Mouse (Mus musculus) CH12.LX (cell line): Measurements from ENCODE around the gene Lef1. TPM values are rescaled to one million over a fixed set of nuclear protein-coding genes. Genes with fewer than 3 reads are reported as not detected.

ENCODE experiments used
- DNase-seq: peaks from one replicate; pipeline ENCODE4 v3.0.0-alpha.2; 2013; ENCODE audit errors: extremely low read depth
- H3K27ac ChIP-seq: 2 replicates; pipeline ENCODE4 v1.5.1; 2012; ENCODE audit warnings: low read depth, mild to moderate bottlenecking, control low read depth, moderate library complexity; ENCODE audit not compliant: insufficient read depth
- H3K27me3 ChIP-seq: replicated peaks from 2 replicates; pipeline ENCODE3; 2012; ENCODE audit warnings: inconsistent platforms
- H3K36me3 ChIP-seq, 2 experiments: replicated peaks in 1 of 2; 2 replicates each; pipeline versions ENCODE3 to v1.6.1; 2012; ENCODE audit warnings: inconsistent platforms in 1 of 2, low read length in 1 of 2, mild to moderate bottlenecking in 1 of 2, mixed read lengths in 1 of 2, moderate library complexity in 1 of 2; ENCODE audit not compliant: control insufficient read depth in 1 of 2, insufficient read depth in 1 of 2
- H3K4me1 ChIP-seq, 2 experiments: 2 replicates each; pipeline ENCODE4 v1.6.1; 2012; ENCODE audit warnings: inconsistent platforms in 1 of 2, moderate library complexity in 1 of 2; ENCODE audit not compliant: insufficient read depth in 2 of 2, control insufficient read depth in 1 of 2
- H3K4me2 ChIP-seq: 2 replicates; pipeline ENCODE4 v1.6.1; 2012; ENCODE audit warnings: low read depth, mild to moderate bottlenecking, control low read depth; ENCODE audit not compliant: poor library complexity, insufficient read depth, severe bottlenecking
- H3K4me3 ChIP-seq, 3 experiments: fragments of 150-350 bp in 1 of 3; sonication (generic) in 1 of 3; replicated peaks in 1 of 3; 2 replicates each; pipeline versions ENCODE3 to v1.5.1; 2011 to 2012; ENCODE audit warnings: low read depth in 2 of 3, low read length in 2 of 3, mild to moderate bottlenecking in 2 of 3, moderate library complexity in 2 of 3, control low read depth in 1 of 3, improper control_type of control experiment in 1 of 3, inconsistent platforms in 1 of 3, mixed read lengths in 1 of 3; ENCODE audit not compliant: poor library complexity in 1 of 3
- H3K79me2 ChIP-seq: replicated peaks from 2 replicates; pipeline ENCODE4 v1.6.1; 2012; ENCODE audit warnings: mild to moderate bottlenecking, moderate library complexity; ENCODE audit not compliant: control insufficient read depth, poor library complexity, insufficient read depth, severe bottlenecking; ENCODE audit errors: extremely low read depth
- H3K9ac ChIP-seq: 2 replicates; pipeline ENCODE4 v1.6.1; 2012; ENCODE audit warnings: low read depth, mild to moderate bottlenecking, control low read depth, moderate library complexity; ENCODE audit not compliant: insufficient read depth
- H3K9me3 ChIP-seq: replicated peaks from 2 replicates; pipeline ENCODE3; 2012; ENCODE audit warnings: low read length, inconsistent platforms, mixed read lengths
- CTCF ChIP-seq, 2 experiments: IDR thresholded peaks in 1 of 2; conservative IDR thresholded peaks in 1 of 2; 2 replicates each; pipeline ENCODE4 v1.5.1; 2011 to 2012; ENCODE audit warnings: low read depth in 2 of 2, low read length in 2 of 2, improper control_type of control experiment in 1 of 2, inconsistent platforms in 1 of 2, mild to moderate bottlenecking in 1 of 2, moderate library complexity in 1 of 2
- EP300 ChIP-seq: IDR thresholded peaks from 2 replicates; pipeline ENCODE4 v1.6.1; 2011; ENCODE audit warnings: low read length, improper control_type of control experiment
- GABPA ChIP-seq: IDR thresholded peaks from 2 replicates; pipeline ENCODE4 v1.6.1; 2012; ENCODE audit warnings: low read depth, low read length, improper control_type of control experiment, inconsistent platforms; ENCODE audit not compliant: insufficient replicate concordance
- JUND ChIP-seq: conservative IDR thresholded peaks from 2 replicates; pipeline ENCODE4 v1.6.1; 2011; ENCODE audit warnings: low read depth, low read length, improper control_type of control experiment
- MAX ChIP-seq: IDR thresholded peaks from 2 replicates; pipeline ENCODE4 v1.6.1; 2011; ENCODE audit warnings: low read length, improper control_type of control experiment
- NELFE ChIP-seq: IDR thresholded peaks from 2 replicates; pipeline ENCODE4 v1.6.1; 2011; ENCODE audit warnings: low read depth, low read length, improper control_type of control experiment
- RAD21 ChIP-seq: IDR thresholded peaks from 2 replicates; pipeline ENCODE4 v1.6.1; 2011; ENCODE audit warnings: low read depth, mild to moderate bottlenecking, low read length, improper control_type of control experiment, moderate library complexity
- SIN3A ChIP-seq: IDR thresholded peaks from 2 replicates; pipeline ENCODE4 v1.6.1; 2012; ENCODE audit warnings: low read length, improper control_type of control experiment, inconsistent platforms
- SMC3 ChIP-seq: IDR thresholded peaks from 2 replicates; pipeline ENCODE4 v1.6.1; 2011; ENCODE audit warnings: low read depth, low read length, improper control_type of control experiment
- USF1 ChIP-seq: IDR thresholded peaks from 2 replicates; pipeline ENCODE4 v1.6.1; 2014; ENCODE audit warnings: low read depth, mild to moderate bottlenecking, inconsistent platforms, low read length, improper control_type of control experiment
- ZKSCAN1 ChIP-seq: IDR thresholded peaks from 2 replicates; pipeline ENCODE4 v1.6.1; 2012; ENCODE audit warnings: low read depth, inconsistent platforms, low read length, improper control_type of control experiment, borderline replicate concordance
- dilution Hi-C: fragments of 300-500 bp; cut with MboI; formaldehyde crosslinking; loops from 2 replicates; pipeline ENCODE4 v1.14.3; 2020; ENCODE audit warnings: low sequenced_read_pairs; ENCODE audit not compliant: extremely low pct_unique_long_range_greater_than_20kb, extremely low pct_ligation_motif_present
- in situ Hi-C: fragments of 300-500 bp; cut with MboI; formaldehyde crosslinking; loops from 3 replicates; pipeline ENCODE4 v1.14.3; 2019; ENCODE audit warnings: low sequenced_read_pairs, low pct_ligation_motif_present, low pct_unique_long_range_greater_than_20kb, mixed read lengths
- polyA plus RNA-seq: library from polyadenylated mRNA; unstranded; fragments of >175 nt; gene quantifications from 2 replicates; pipeline ENCODE4 v1.2.1, GENCODE M21; 2012; ENCODE audit warnings: low read depth; ENCODE audit not compliant: insufficient read length
- total RNA-seq, 2 experiments: library from RNA; depleted of rRNA; stranded (reverse); fragments of 300-350 nt in 1 of 2; fragments of >200 nt in 1 of 2; gene quantifications; 2 replicates each; pipeline ENCODE4 v1.2.3; 2012 to 2014

Lef1 gene
- total and polyA plus RNA-seq, 3 experiments = 1.8 to 14.5 (median 4.4) TPM

DNA sequence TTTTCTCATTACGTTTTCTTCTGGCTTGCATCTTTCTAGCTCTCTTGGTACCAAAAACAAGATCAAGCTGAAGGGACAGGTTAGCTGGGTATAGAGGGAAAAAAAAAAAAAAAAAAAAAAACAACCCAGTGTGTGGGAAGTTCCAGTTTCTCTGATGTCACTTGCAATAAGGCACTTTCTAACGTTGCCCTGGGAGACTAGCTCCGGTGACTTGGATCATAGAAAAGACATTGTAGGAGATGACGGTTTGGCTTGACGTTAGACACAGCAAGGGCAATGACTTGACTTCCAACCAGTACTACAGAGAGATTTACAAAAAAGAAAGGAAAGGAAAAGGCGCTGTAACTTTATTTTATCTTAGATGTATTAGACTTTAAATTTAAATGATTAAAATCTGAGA, 13.2 kb downstream of the Lef1 start:
- no peak for DNase-seq
- Histone ChIP-seq H3K4me3 (no peak overlapping the region), H3K4me2 (no peak overlapping the region), H3K36me3 (peaks cover 12 to 25% of the 10 kb centered on the region in 2 experiments), H3K9me3 (peaks cover 6% of the 10 kb centered on the region), H3K27ac (no peak overlapping the region), H3K27me3 (no peaks in the 10 kb centered on the region), H3K4me1 (peaks cover 6 to 18% of the 10 kb centered on the region in 2 experiments), H3K79me2 (peaks cover 34% of the 10 kb centered on the region), H3K9ac (no peak overlapping the region)
- TF ChIP-seq MAX (no peak), EP300 (no peak), USF1 (no peak), SIN3A (no peak), CTCF (conservative IDR thresholded peaks at IDR 0.05 in 1 of 2, IDR thresholded peaks at IDR 0.05 in 1 of 2; ENCODE audit: low read depth in 2 of 2, low read length in 2 of 2) (no peak), RAD21 (no peak)
- in situ Hi-C loops (no loop called here), dilution Hi-C loops (no loop called here)

DNA sequence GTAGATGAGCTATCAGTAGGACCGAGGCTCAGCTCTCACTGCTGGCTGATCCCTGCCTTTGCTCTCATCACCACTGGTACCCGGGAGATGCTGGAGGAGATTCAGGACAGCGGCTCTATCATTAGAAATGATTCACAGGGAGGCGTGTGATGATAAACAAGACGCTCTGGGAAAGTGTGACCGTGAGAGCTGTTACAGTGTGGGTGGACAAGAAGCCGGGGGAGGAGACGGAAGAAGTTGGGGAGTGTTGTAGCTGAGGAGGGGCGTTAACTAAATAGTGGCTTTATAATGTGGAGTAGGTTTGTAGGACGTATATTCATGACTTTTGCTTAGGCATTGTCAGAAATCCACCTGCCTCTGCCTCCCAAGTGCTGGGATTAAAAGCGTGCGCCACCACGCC, 15.6 kb downstream of the Lef1 start:
- H3K4me2 ChIP-seq = no peak overlapping the region
- no peaks in the 10 kb centered on the region; a peak in 1 of 4 replicates for H3K4me1 ChIP-seq
- no peak for TF ChIP-seq GABPA
- no peak for TF ChIP-seq SMC3
- TF ChIP-seq ZKSCAN1 = no peak
- in situ Hi-C loops (no loop called here), dilution Hi-C loops (no loop called here)
- H3K4me3 ChIP-seq = no peak overlapping the region
- H3K27ac ChIP-seq = no peak overlapping the region
- DNase-seq = no peak
- peaks cover 14 to 25% of the 10 kb centered on the region in 2 experiments for H3K36me3 ChIP-seq
- H3K9ac ChIP-seq = no peak overlapping the region
- H3K79me2 ChIP-seq = peaks cover 29% of the 10 kb centered on the region
- no peaks in the 10 kb centered on the region for H3K27me3 ChIP-seq
- H3K9me3 ChIP-seq = peaks cover 6% of the 10 kb centered on the region

DNA sequence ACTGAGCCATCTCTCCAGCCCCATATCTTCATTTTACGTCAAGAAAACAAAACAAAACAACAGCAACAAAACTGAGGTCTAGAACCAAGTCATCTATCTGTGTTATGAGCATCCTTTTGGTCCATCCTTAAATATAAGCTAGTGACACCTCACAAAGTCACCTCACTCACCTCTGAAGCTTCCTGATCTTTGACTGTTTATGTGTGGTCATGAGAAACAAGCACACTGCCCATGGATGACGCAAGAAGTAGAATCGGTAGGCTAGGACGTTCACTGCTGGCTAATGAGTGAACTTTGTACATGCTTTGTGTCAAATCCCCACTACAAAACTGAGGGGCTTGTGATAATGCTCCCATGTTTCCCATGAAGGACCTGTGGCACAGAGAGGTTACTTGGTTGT, 16.2 kb downstream of the Lef1 start:
- Histone ChIP-seq H3K4me1 (no peaks in the 10 kb centered on the region; a peak in 1 of 4 replicates), H3K4me2 (no peak overlapping the region), H3K9me3 (peaks cover 6% of the 10 kb centered on the region), H3K9ac (no peak overlapping the region), H3K27ac (no peak overlapping the region), H3K27me3 (no peaks in the 10 kb centered on the region), H3K36me3 (peaks cover 12 to 23% of the 10 kb centered on the region in 2 experiments), H3K79me2 (peaks cover 27% of the 10 kb centered on the region), H3K4me3 (no peak overlapping the region)
- no peak for DNase-seq
- dilution Hi-C loops = no loop called here
- no peak for TF ChIP-seq JUND
- TF ChIP-seq NELFE = no peak
- in situ Hi-C loops = no loop called here
